Mouse (Mus musculus): ENCODE data around the gene Ankrd39.

- TF ChIP-seq CTCF (IDR thresholded peaks at IDR 0.05; ENCODE audit: borderline replicate concordance, insufficient read depth, low read depth, low read length): no peak
- TF ChIP-seq POLR2A (IDR thresholded peaks at IDR 0.05; ENCODE audit: borderline replicate concordance, insufficient read depth, low read length): no peak
Observed at GRCm38 (mm10) chr1:36497312-36497711, 49.9 kb downstream of the Ankrd39 start.

All from cerebellum, adult 2 months (tissue).